Mouse (Mus musculus) right cerebral cortex, adult 18-20 months (tissue): Measurements from ENCODE around the gene Cntn1.
"Not testable (repeated sequence)": the region's sequence is repeated elsewhere in the genome, so short reads cannot be mapped to it uniquely, and the experiment has no call there.

Experiments
- DNase-seq: peaks from one replicate; pipeline ENCODE4 v3.0.0; 2022; ENCODE audit warnings: mixed read lengths

Gene Cntn1

DNA sequence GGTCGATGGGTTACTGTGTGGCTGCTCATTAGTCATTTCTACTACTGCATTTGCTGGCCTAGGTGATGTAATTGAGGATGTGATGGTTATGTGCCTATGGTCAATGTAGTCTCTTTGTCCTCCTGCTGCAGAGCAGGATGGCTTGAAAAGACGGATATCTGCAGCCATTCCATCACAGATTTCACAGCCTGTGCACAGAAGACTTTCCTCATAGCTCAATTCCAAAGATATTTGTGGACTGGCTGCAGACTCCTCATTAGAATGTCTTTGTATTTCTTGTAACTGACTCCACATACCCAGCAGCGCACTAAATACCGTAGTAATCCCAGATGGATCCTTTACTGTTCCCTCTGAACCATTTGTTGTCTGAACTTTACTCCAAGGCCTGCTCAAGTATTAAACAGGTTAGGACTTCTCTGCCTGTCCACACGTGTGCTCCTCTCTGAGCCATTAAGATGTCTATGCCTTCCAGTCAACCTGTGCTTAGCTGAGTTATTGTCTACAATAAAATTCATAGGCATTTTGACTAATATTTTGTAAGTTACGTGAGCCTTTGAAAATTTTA lies 220.9 kb downstream of the Cntn1 start:
- DNase-seq: no peak

DNA sequence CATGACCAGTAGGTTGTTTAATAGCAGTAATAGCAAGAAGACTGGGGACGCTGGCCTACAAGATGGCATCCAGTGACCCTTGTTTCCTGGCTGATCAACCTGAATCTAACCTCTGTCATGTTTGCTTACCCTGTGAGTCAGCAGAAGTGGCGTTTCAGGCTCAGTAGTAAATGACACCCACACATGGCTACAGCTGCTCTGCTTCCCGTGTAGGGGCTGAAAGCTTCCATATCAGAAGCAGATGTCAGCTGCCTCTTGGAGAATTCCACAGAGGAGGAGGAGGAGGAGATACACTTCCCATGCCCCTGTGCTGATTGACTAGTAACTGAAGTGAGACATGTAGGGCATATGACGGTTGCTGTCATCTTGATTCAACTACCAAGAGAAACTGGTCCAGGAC lies 225.9 kb downstream of the Cntn1 start:
- peak; percentile 37 for DNase-seq

DNA sequence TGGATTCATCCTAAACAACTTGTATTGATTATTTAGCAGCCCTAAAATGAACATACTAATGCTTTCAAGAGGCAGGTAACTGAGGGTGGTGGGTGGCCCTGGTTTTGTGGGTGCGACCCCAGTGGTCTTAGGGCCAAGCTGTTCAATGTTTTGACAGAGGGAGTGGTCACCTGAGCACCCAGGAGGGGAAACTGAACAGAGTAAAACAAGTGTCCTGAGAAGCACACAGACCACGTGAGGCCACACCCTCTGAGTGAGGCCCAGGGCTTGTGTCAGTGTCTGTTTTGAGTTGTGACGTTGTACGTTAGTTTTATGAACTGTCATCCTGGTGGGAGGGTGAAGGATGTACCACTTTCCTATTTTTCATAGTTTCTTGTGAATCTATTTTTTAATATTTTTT lies 227.0 kb downstream of the Cntn1 start:
- DNase-seq: no peak

DNA sequence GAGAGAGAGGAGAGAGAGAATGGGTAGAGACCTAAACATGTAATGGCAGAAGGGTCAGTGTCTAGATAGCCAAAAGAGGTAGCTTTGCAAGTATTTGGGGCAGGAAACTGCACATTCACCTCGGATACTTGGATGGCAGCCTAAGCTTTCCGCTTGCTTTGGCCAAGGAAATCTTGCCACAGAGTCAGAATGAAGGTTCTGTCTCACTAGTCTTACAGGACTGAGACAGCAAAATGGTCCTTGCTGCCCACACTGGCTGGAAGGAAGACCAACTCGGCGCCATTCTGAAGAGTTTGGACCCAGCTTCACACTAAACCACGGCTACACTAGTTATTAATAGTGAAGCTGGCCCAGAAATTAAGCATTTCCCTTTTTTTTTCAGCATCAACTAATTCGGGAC lies 230.0 kb downstream of the Cntn1 start:
- no peak for DNase-seq

DNA sequence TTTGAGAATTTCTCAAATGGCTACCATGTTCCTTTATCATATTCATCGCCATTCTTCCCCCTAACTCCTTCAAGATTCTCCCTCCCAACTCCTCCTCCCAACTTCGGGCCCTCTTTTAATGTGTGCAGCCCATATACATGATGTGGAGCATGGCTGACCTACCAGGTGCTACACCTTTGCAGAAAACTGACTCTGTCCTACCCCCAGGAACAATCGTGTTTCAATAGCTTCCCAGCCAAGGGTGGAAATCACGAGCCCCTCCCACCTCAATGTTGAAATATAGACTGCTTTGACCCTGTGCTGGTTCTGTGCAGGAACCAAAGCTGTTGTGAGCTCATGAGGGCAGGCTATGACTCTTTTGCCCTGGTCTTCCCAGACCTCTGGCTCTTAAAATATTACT lies 236.7 kb downstream of the Cntn1 start:
- no peak for DNase-seq

DNA sequence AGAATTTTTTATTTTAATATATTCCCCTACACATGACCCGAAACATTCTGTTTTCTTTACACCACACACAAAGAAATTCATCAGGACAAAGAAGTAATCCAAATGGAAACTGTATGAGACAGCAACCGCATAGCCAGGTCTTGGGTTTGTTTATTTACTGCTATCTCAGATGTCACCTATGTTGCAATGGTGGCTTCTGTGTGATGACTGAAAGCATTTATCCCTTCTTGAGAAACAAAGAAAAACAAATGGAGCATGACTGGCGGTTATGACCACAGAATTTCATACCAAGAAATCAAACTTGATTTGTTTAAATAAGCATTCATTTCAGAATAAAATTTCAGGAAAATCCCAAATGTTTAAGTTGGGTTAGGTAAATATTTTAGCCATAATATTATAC lies 245.5 kb downstream of the Cntn1 start:
- no peak for DNase-seq

DNA sequence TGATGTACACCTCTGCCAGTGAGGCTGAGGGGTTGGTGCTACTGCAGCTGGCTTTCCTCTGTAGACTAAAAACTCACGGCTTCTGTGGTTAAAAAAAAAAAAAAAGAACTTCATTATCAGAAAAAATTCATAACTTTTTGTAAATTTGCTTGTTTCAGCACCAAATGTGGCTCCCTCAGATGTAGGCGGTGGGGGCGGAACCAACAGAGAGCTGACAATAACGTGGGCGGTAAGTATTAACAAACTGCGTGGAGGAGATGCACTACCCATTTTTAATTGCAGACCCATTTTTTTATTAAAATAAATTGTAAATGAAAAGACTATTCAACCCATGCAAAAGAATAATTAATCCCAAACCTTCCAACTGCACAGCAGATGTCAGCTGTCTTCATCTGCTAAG lies 251.8 kb downstream of the Cntn1 start:
- DNase-seq: peak; percentile 67

DNA sequence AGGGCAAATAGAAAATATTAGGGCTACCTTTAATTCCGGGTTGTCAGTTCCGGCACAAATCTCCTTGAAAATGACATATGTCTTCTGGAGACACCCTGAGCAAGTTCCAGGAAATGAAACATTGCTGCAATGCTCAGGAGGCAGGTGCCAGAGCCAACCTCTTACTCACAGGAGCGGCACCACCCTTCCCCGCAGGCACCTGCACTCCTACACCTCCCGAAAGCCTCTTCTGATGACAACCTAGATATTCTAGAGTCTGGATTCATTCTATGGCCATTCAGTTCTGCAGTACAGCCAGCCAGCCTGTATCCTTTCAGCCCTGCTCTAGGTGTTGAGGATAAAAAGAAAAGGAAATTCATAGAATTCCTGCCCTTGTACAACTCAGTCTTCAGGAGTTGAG lies 253.3 kb downstream of the Cntn1 start:
- peak; percentile 16 for DNase-seq

DNA sequence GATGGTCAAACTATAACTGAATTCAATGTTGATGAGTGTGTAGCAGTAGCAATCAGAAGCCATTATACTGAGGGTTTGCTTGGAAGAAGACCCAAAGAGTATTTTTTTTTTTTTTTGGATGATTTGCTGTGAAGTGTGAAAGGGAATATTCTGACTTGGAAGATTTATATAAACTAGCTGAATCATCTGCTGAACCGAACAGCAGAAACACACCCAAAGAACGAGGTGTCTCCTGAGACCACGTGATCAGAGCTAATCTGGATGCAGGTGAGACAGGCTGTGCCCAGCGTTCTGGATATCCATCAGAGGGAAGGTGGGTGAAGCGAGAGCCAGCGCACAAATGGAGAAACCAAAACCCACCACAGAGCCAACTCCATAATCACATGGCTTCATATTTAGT lies 271.0 kb downstream of the Cntn1 start:
- DNase-seq: no peak

DNA sequence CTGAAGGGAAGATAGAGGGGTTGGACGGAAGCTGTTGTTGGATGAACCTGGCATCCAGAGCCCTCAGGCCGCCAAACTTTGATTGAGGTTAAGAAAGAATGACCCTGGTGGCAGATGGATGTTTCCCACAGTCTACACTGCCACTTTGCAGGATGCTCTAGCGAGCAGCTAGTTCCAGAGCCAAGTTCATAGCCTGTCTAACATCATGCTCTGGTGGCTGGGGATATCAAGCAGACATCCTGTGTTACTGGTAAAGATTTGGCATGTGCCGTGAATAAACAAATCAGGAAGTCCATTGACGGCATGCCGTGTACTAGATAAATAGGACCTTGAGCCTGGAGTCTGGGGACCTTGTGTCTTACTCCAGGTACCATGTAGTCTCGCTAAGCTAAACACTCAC lies 276.1 kb downstream of the Cntn1 start:
- no peak for DNase-seq

DNA sequence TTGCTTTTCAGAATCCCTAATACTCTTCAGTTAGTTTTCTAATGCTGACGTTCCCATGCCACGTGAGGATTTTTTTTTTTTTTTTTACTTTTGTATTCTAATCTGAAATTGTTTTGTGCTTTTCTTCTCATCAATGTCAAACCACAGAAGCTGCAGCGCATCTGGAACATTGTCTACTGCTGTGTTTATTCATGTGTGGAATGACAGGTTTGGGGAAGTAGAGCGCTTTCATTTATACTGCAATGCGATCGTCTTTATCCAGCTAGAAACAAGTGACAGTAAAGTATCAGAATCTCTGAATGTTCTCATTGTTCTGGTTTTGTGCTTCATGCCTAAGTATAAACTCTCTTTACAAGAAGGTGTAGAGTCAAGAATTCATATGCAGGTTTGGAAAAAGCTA lies 289.3 kb downstream of the Cntn1 start:
- no peak for DNase-seq

DNA sequence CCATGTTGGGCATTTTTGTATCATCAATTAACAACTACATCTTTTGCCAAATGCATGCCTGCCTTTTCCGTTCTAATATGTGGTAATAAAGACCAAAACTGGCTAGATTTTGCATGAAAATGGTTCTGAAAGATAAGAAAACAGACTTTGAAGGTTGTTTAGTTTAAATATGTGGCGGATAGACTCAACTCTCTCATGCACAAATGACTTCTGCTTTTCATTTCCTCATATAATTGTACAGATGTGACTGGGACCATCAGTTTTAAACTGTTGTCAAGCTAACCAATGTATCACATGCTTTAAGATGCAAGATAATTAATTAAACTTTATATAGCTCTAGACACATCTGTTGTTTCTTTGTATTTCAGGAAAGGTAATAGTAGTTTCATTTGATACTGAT lies 290.5 kb downstream of the Cntn1 start:
- DNase-seq: no peak

DNA sequence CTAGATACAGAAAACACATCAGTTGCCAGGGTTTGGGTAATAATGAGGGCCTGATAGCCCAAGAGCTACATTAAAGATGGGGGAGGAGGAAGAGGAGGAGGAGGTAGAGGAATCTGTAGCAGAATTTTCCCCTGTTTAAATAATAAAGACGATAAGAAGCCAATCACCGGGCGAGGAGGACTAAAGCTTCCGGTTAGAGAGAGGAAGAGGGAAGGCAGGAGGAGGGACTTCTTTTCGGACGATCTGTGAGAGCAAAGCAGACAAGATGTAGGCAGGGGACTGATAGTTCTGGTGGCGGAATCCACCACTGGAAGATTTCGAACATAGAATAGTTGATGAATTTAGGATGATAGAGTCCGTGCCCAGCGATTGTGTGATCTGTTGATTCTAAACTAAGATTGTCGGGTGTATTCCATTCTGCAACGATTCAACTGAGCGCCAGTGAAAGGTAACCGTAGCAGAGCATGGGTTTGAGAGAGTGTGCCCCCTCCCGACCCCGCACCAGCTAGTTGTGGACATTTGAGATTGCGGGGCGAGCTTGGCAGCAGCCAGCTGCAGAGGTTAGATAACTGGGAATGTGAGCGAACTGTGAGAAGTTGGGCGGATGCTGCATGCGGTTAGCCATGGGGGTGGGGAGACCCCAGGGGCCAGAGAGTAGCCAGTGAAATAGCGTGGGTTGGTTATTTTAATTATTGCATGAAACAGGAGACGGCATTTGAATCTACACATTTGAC lies 293.3 kb downstream of the Cntn1 start:
- DNase-seq: no peak

DNA sequence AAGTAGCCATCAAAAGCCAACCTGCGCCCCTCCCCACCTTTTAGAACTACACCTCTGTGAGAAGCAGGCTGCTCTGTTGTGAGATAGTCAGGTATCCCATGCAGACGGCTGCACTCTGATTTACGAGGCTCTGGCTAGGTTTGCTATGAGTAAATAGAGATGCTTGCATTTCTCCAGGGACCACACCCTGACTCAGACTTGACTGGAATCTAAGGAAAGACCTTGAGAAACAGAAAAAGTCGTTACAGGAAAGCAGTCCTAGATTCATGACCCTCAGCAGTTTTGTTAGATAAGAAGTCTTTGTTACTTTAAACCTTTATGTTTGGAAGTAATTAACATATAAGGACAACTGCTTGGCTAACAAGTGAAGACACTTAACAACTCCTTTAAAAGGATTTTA lies 296.5 kb downstream of the Cntn1 start:
- no peak for DNase-seq

DNA sequence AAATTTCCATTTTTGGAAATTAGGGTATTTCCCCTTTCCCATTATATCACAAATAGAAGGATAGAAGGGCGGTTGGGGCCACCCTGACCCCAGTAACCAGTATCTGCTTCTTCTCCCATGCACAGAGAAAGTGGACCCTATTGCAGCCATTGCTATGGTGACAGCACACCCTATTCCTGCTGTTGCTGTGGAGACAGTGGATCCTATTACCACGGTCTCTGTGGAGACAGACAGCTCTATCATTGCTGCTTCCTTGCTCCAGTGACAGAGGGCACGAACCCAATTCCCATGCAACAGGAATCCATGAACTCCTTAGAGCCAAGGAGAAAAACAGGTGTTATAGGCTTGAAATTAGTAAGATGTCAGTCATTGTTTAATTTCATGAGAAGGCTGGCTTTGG lies 296.9 kb downstream of the Cntn1 start:
- DNase-seq: no peak

DNA sequence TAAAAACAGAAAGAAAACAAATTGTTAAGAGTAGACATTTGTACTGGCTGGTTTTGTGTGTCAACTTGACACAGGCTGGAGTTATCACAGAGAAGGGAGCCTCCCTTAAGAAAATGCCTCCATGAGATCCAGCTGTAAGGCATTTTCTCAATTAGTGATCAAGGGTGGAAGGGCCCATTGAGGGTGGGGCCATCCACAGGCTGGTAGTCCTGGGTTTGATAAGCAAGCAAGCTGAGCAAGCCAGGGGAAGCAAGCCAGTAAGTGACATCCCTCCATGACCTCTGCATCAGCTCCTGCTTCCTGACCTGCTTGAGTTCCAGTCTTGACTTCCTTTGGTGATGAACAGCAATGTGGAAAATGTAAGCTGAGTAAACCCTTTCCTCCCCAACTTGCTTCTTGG lies 297.5 kb downstream of the Cntn1 start:
- not testable (repeated sequence) for DNase-seq

DNA sequence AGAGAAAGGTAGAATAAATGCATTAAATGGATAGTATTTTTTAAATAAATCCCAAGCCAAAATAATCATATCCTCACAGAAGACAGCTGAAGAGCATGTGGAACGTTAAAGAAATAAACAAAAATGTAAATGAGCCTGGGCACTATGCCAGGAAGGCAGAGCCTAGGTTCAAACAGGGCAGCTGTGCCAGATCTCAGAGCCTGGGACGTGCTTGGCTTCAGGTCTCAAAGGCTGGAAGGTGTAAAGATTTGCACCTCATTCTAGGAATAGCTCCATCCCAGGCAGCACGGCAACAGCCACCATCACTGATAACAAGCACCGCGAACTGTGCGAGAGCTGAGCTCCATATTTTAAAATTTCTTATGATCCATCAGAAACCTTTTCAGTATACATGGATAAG lies 313.2 kb downstream of the Cntn1 start:
- DNase-seq: no peak

DNA sequence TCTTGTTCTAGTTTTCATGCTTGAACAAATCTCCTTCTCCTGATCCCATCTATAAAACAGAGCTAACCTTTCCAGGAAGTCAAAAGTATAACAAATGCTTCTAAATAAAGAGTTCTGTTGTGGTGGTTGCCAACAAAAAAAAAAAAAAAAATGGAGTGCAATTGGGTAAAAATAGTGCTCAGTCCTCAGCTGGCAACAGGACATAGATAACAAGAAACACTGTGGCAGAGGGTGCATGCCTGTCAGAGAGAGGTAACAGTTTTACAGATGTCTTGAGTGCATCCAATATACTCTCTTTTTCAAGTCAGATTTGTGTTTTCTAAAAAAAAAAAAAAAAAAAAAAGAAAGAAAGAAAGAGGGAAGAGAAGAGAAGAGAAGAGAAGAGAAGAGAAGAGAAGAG lies 313.6 kb downstream of the Cntn1 start:
- no peak for DNase-seq
